Mouse (Mus musculus): ENCODE measurements around the gene Tmem177. TPM values are rescaled to one million over a fixed set of nuclear protein-coding genes. Genes with fewer than 3 reads are reported as not detected.

Gene Tmem177
- polyA plus RNA-seq, 1 experiment, result 8.4 TPM

GRCm38 (mm10) chr1:119893600-119893999 lies 19.4 kb downstream of the Tmem177 start:
- no peak for TF ChIP-seq SRF (IDR thresholded peaks at IDR 0.05; ENCODE audit: control insufficient read depth, insufficient read length, low read depth)
- no peak for TF ChIP-seq MYOG (IDR thresholded peaks at IDR 0.05; ENCODE audit: control insufficient read depth in 1 of 3, insufficient read depth in 1 of 3, insufficient read length in 2 of 3, low read depth in 2 of 3)
- no peak for TF ChIP-seq TCF3 (IDR thresholded peaks at IDR 0.05; ENCODE audit: insufficient read length, low read depth)
- no peak for TF ChIP-seq MAX (IDR thresholded peaks at IDR 0.05; ENCODE audit: low read depth)
- TF ChIP-seq MYOD1 (IDR thresholded peaks at IDR 0.05; ENCODE audit: control insufficient read depth in 1 of 3, insufficient read length in 2 of 3, low read depth in 2 of 3), result no peak
- TF ChIP-seq REST (IDR thresholded peaks at IDR 0.05; ENCODE audit: insufficient read depth, insufficient read length), result no peak
- TF ChIP-seq CEBPB (IDR thresholded peaks at IDR 0.05; ENCODE audit: insufficient read depth, poor library complexity, severe bottlenecking), result no peak
- no peak for TF ChIP-seq POLR2A (IDR thresholded peaks at IDR 0.05; ENCODE audit: insufficient read length, low read depth)
- no peak for TF ChIP-seq USF1 (IDR thresholded peaks at IDR 0.05; ENCODE audit: low read depth)
- TF ChIP-seq TCF12 (IDR thresholded peaks at IDR 0.05; ENCODE audit: insufficient read depth, poor library complexity, severe bottlenecking), result no peak
- TF ChIP-seq E2F4 (IDR thresholded peaks at IDR 0.05; ENCODE audit: insufficient read depth), result no peak
- no peak for TF ChIP-seq POLR2AphosphoS2 (IDR thresholded peaks at IDR 0.05; ENCODE audit: insufficient read length, low read depth)
- H3ac ChIP-seq (ENCODE audit: control insufficient read depth, insufficient read length), result no peak overlapping the region
- no peak overlapping the region for H3K4me2 ChIP-seq (ENCODE audit: low read depth)
- no peaks in the 10 kb centered on the region for H3K36me3 ChIP-seq (ENCODE audit: control insufficient read depth, insufficient read depth)
- no peaks in the 10 kb centered on the region for H3K27me3 ChIP-seq (ENCODE audit: control insufficient read depth, insufficient read depth, insufficient read length)
- no peaks in the 10 kb centered on the region for H3K79me2 ChIP-seq (ENCODE audit: control insufficient read depth, insufficient read depth)
- H3K4me3 ChIP-seq, result no peak overlapping the region

- Histone ChIP-seq H3K79me2 (ENCODE audit: control insufficient read depth, insufficient read depth) (no peaks in the 10 kb centered on the region), H3K4me3 (no peak overlapping the region), H3K4me2 (ENCODE audit: low read depth) (no peak overlapping the region), H3ac (ENCODE audit: control insufficient read depth, insufficient read length) (no peak overlapping the region), H3K36me3 (ENCODE audit: control insufficient read depth, insufficient read depth) (no peaks in the 10 kb centered on the region), H3K27me3 (ENCODE audit: control insufficient read depth, insufficient read depth, insufficient read length) (no peaks in the 10 kb centered on the region)
- TF ChIP-seq CEBPB (IDR thresholded peaks at IDR 0.05; ENCODE audit: insufficient read depth, poor library complexity, severe bottlenecking), result no peak
Measured at GRCm38 (mm10) chr1:119892933-119893332, 20.1 kb downstream of the Tmem177 start.

GRCm38 (mm10) chr1:119891865-119892264 lies 21.1 kb downstream of the Tmem177 start:
- H3K36me3 ChIP-seq (ENCODE audit: control insufficient read depth, insufficient read depth), result no peaks in the 10 kb centered on the region
- no peak overlapping the region for H3ac ChIP-seq (ENCODE audit: control insufficient read depth, insufficient read length)
- no peak overlapping the region for H3K4me3 ChIP-seq
- TF ChIP-seq MYOD1 (IDR thresholded peaks at IDR 0.05; ENCODE audit: control insufficient read depth in 1 of 3, insufficient read length in 2 of 3, low read depth in 2 of 3) (no peak), POLR2AphosphoS2 (IDR thresholded peaks at IDR 0.05; ENCODE audit: insufficient read length, low read depth) (no peak), CEBPB (IDR thresholded peaks at IDR 0.05; ENCODE audit: insufficient read depth, poor library complexity, severe bottlenecking) (no peak), TCF3 (IDR thresholded peaks at IDR 0.05; ENCODE audit: insufficient read length, low read depth) (no peak), REST (IDR thresholded peaks at IDR 0.05; ENCODE audit: insufficient read depth, insufficient read length) (no peak), E2F4 (IDR thresholded peaks at IDR 0.05; ENCODE audit: insufficient read depth) (no peak), SRF (IDR thresholded peaks at IDR 0.05; ENCODE audit: control insufficient read depth, insufficient read length, low read depth) (no peak), USF1 (IDR thresholded peaks at IDR 0.05; ENCODE audit: low read depth) (no peak), POLR2A (IDR thresholded peaks at IDR 0.05; ENCODE audit: insufficient read length, low read depth) (no peak), MAX (IDR thresholded peaks at IDR 0.05; ENCODE audit: low read depth) (no peak), MYOG (IDR thresholded peaks at IDR 0.05; ENCODE audit: control insufficient read depth in 1 of 3, insufficient read depth in 1 of 3, insufficient read length in 2 of 3, low read depth in 2 of 3) (no peak), TCF12 (IDR thresholded peaks at IDR 0.05; ENCODE audit: insufficient read depth, poor library complexity, severe bottlenecking) (no peak)
- no peaks in the 10 kb centered on the region for H3K27me3 ChIP-seq (ENCODE audit: control insufficient read depth, insufficient read depth, insufficient read length)
- no peaks in the 10 kb centered on the region for H3K79me2 ChIP-seq (ENCODE audit: control insufficient read depth, insufficient read depth)
- no peak overlapping the region for H3K4me2 ChIP-seq (ENCODE audit: low read depth)

- Histone ChIP-seq H3K4me3 (no peak overlapping the region), H3K27me3 (ENCODE audit: control insufficient read depth, insufficient read depth, insufficient read length) (no peaks in the 10 kb centered on the region), H3K36me3 (ENCODE audit: control insufficient read depth, insufficient read depth) (no peaks in the 10 kb centered on the region), H3K4me2 (ENCODE audit: low read depth) (no peak overlapping the region), H3ac (ENCODE audit: control insufficient read depth, insufficient read length) (no peak overlapping the region), H3K79me2 (ENCODE audit: control insufficient read depth, insufficient read depth) (no peaks in the 10 kb centered on the region)
- TF ChIP-seq POLR2AphosphoS2 (IDR thresholded peaks at IDR 0.05; ENCODE audit: insufficient read length, low read depth), result no peak
- TF ChIP-seq MYOD1 (IDR thresholded peaks at IDR 0.05; ENCODE audit: control insufficient read depth in 1 of 3, insufficient read length in 2 of 3, low read depth in 2 of 3), result no peak
- TF ChIP-seq SRF (IDR thresholded peaks at IDR 0.05; ENCODE audit: control insufficient read depth, insufficient read length, low read depth), result no peak
- no peak for TF ChIP-seq MAX (IDR thresholded peaks at IDR 0.05; ENCODE audit: low read depth)
- no peak for TF ChIP-seq MYOG (IDR thresholded peaks at IDR 0.05; ENCODE audit: control insufficient read depth in 1 of 3, insufficient read depth in 1 of 3, insufficient read length in 2 of 3, low read depth in 2 of 3)
- no peak for TF ChIP-seq REST (IDR thresholded peaks at IDR 0.05; ENCODE audit: insufficient read depth, insufficient read length)
- TF ChIP-seq POLR2A (IDR thresholded peaks at IDR 0.05; ENCODE audit: insufficient read length, low read depth), result no peak
- no peak for TF ChIP-seq USF1 (IDR thresholded peaks at IDR 0.05; ENCODE audit: low read depth)
- no peak for TF ChIP-seq TCF12 (IDR thresholded peaks at IDR 0.05; ENCODE audit: insufficient read depth, poor library complexity, severe bottlenecking)
- TF ChIP-seq TCF3 (IDR thresholded peaks at IDR 0.05; ENCODE audit: insufficient read length, low read depth), result no peak
- TF ChIP-seq E2F4 (IDR thresholded peaks at IDR 0.05; ENCODE audit: insufficient read depth), result no peak
- TF ChIP-seq CEBPB (IDR thresholded peaks at IDR 0.05; ENCODE audit: insufficient read depth, poor library complexity, severe bottlenecking), result no peak
Measured at GRCm38 (mm10) chr1:119891149-119891548, 21.9 kb downstream of the Tmem177 start.

GRCm38 (mm10) chr1:119889347-119889746 lies 23.7 kb downstream of the Tmem177 start:
- no peak overlapping the region for H3ac ChIP-seq (ENCODE audit: control insufficient read depth, insufficient read length)
- no peak overlapping the region for H3K4me3 ChIP-seq
- no peak overlapping the region for H3K4me2 ChIP-seq (ENCODE audit: low read depth)

More at GRCm38 (mm10) chr1:119889347-119889746, 23.7 kb downstream of the Tmem177 start:
- no peaks in the 10 kb centered on the region for H3K79me2 ChIP-seq (ENCODE audit: control insufficient read depth, insufficient read depth)
- TF ChIP-seq CEBPB (IDR thresholded peaks at IDR 0.05; ENCODE audit: insufficient read depth, poor library complexity, severe bottlenecking) (no peak), MYOG (IDR thresholded peaks at IDR 0.05; ENCODE audit: control insufficient read depth in 1 of 3, insufficient read depth in 1 of 3, insufficient read length in 2 of 3, low read depth in 2 of 3) (no peak), MYOD1 (IDR thresholded peaks at IDR 0.05; ENCODE audit: control insufficient read depth in 1 of 3, insufficient read length in 2 of 3, low read depth in 2 of 3) (no peak), POLR2AphosphoS2 (IDR thresholded peaks at IDR 0.05; ENCODE audit: insufficient read length, low read depth) (no peak), TCF12 (IDR thresholded peaks at IDR 0.05; ENCODE audit: insufficient read depth, poor library complexity, severe bottlenecking) (no peak), SRF (IDR thresholded peaks at IDR 0.05; ENCODE audit: control insufficient read depth, insufficient read length, low read depth) (no peak), POLR2A (IDR thresholded peaks at IDR 0.05; ENCODE audit: insufficient read length, low read depth) (no peak), REST (IDR thresholded peaks at IDR 0.05; ENCODE audit: insufficient read depth, insufficient read length) (no peak), USF1 (IDR thresholded peaks at IDR 0.05; ENCODE audit: low read depth) (no peak), E2F4 (IDR thresholded peaks at IDR 0.05; ENCODE audit: insufficient read depth) (no peak), MAX (IDR thresholded peaks at IDR 0.05; ENCODE audit: low read depth) (no peak), TCF3 (IDR thresholded peaks at IDR 0.05; ENCODE audit: insufficient read length, low read depth) (no peak)
- no peaks in the 10 kb centered on the region for H3K36me3 ChIP-seq (ENCODE audit: control insufficient read depth, insufficient read depth)
- no peaks in the 10 kb centered on the region for H3K27me3 ChIP-seq (ENCODE audit: control insufficient read depth, insufficient read depth, insufficient read length)

Measured in myocyte (in vitro differentiated cells).